Mouse (Mus musculus): ENCODE results near the gene Tuba3b.

The Tuba3b gene

GRCm38 (mm10) chr6:145615666-145616210 lies at the start of gene Tuba3b:
Gene Tuba3b, plus strand, starts transcription at chr6:145615757.
- no peak for DNase-seq (ENCODE audit: low read depth, low spot score)

DNA sequence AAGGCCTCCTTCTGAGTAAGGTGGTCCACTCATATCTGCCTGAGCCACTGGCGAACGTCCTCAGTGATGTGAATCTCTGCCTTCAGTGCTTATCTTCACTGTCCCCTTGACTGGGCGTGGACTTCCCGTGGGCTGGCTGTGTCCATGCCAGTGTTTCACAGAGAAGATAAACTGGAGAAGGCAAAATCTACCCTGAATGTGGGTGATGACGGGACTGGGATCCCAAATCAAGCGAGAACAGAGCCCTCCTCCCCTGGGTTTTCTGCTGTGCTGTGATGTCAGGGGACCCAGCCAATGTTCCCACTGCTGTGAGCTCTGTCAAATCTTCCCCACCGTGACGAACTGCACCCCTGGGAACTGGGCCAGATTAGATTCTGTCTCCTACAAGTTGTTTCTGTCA lies 48.3 kb upstream of the Tuba3b start:
- no peak for DNase-seq (ENCODE audit: low read depth, low spot score)

DNA sequence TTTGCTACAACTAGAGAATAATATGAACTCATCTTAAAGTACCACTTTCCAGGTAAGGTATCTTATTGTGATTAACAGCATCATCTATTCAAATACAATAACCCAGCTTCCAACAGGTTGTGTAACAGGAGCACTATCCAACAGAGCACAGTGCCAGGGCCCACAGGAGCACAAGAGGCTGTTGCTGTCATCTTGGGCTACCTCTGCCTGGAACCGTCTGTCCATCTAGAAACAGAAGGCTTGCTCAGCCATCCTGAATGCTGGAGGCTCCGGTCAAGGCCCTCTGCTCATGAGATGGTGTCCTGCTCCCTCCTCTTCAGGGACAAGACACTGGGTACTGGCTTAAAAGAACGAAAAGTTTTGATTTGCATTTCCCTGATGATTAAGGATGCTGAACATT lies 47.7 kb upstream of the Tuba3b start:
- no peak for DNase-seq (ENCODE audit: low read depth, low spot score)

GRCm38 (mm10) chr6:145568701-145569100 lies 46.9 kb upstream of the Tuba3b start:
- no peak for DNase-seq (ENCODE audit: low read depth, low spot score)

DNA sequence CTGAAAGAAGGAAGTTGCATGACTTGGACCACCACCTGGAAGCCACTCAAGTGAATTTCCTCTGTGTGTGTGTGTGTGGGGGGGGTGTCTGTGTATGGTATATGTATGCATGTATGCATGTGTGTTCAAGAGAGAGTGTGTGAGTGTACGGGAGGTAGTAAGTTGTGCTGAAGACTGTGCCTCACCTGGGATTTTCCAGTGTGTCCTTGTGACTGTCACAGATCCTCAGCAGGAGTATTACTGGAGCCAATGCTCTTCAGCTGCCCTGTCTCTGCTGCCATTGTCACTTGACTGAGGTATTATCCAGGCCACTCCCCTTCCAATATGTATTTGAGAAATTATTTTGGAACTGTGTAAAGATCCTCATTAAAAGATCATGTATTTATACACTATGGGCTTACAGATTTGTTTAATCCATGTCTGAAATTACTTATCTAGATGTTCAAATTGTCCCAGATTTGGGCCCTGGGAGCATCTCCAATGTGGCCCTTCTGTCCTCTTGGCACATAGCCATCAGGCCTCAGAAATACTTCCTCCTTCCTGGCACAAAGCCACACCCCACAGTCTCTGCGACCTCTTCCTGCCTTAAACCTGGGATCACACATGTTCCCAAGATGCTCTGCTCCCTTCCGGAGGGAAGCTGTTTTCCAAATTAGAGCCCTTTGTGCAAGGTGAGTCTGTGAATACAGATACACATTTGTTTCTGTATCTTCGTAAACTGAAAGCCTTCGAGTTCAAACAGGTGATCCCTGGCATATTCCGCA lies 42.1 kb upstream of the Tuba3b start:
- DNase-seq (ENCODE audit: low read depth, low spot score) = no peak

- no peak for DNase-seq (ENCODE audit: low read depth, low spot score)
These were observed 38.8 kb upstream of the Tuba3b start for GRCm38 (mm10) chr6:145576762-145577161.

- DNase-seq (ENCODE audit: low read depth, low spot score) = no peak
These were observed 36.9 kb upstream of the Tuba3b start for GRCm38 (mm10) chr6:145578457-145579185.

DNA sequence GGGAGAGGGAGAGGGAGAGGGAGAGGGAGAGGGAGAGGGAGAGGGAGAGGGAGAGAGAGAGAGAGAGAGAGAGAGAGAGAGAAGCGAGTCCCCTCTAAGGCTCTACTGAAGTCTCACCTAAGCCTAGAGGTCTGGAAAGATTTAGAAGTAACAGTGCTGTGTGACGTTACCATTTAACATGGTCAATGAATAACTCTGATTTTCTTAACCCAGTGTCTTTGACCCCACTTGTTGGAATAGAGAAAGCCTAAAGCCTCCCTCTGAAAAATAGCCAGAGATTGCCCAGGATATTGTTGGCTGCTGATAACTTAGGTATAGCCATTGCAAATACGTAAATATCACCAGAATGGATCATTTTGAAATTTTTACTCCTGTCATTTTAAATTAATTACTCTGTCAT lies 35.8 kb upstream of the Tuba3b start:
- no peak for DNase-seq (ENCODE audit: low read depth, low spot score)

GRCm38 (mm10) chr6:145581366-145582170 lies 34.0 kb upstream of the Tuba3b start:
- no peak for DNase-seq (ENCODE audit: low read depth, low spot score)

- no peak for DNase-seq (ENCODE audit: low read depth, low spot score)
These were observed 30.2 kb upstream of the Tuba3b start for GRCm38 (mm10) chr6:145585052-145585973.

DNA sequence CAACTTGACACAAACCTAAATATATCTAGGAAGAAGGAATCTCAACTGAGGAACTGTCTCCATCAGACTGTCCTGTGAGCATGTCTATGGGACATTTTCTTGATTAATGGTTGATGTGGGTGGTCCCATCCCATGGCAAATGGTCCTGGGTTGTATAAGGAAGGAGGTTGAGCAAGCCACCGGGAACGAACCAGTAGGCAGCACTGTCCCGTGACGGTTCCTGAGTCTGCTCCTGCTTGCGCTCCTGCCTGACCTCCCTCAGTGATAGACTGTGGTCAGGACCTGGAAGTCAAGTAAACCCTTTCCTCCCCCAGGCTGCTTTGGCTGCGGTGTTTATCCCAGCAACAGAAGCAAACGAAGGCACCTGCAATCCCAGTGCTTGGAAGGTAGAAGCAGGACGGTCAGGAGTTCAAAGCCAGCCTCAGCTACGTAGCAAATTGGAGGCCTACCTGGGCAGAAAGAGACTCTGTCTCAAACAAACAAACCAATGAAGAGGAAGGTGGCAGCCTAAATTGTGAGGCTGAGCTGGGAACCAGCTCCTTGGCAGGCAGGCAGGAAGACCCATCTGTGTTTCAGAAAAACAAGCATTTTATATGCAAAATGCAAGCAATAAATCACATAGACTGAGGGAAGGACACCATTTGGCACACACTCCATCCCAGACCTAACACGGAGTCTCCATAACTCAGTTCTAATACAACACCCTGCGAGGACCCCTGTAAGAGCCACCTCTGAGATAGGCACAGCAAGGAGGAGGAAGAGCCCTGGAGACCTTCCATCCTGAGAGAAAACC lies 24.9 kb upstream of the Tuba3b start:
- DNase-seq (ENCODE audit: low read depth, low spot score) = no peak

DNA sequence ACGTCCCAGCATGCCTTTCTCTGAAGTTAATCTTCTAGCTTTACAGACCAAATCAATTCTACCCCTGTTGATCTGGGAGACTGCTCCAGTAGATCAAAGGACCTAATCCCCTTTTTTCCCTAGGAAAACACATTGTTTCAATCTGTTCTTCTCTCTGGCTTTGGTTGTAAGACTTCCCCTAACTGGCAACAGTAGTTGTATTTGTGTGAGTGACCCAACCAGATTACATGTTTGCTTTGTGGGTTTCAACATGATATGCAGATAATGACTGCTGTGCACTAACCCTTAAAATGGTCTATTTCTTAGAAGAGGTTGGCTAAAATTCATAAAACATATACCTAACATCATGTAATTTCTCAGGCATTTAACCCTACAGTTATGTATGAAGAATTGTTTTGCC lies 24.0 kb upstream of the Tuba3b start:
- no peak for DNase-seq (ENCODE audit: low read depth, low spot score)

GRCm38 (mm10) chr6:145592036-145592435 lies 23.5 kb upstream of the Tuba3b start:
- no peak for DNase-seq (ENCODE audit: low read depth, low spot score)

- DNase-seq (ENCODE audit: low read depth, low spot score) = no peak
These were observed 23.0 kb upstream of the Tuba3b start for GRCm38 (mm10) chr6:145592531-145592998.

DNA sequence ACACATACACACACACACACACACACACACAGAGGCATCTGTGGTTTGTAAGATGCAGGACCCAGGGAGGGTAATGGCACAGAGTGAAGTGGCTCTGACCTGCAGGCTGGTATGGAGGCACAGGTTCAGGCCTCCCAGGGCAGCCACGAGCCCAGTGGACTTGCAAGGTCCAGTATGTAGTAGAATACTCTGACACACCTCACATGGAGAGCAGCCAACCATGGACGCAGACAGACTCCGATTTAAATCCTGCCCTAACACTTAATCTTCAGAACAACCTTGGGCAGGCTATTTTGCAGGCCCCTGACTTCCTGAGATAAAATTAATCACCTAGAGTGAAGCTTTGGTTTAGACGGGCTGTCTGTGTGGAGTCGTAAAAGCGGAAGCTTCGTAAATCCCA lies 21.6 kb upstream of the Tuba3b start:
- DNase-seq (ENCODE audit: low read depth, low spot score) = no peak

DNA sequence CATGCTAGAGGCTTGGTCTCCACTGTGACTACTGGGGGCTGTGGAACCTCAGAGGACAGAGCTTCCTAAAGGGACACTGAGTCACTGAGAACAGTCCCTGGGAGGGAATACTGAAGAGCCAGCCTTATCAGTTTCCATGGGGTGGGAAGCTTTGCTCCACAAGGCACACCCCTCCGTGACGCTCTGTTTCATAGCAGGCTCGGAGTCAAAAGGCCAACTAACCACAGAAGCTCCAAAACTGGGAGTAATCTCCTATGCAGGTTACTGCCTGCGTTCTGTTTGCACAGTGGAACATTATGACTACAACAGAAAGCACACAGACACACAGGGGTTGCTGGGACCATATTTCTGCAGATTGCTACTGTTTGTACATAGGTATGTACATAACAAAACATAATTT lies 19.7 kb upstream of the Tuba3b start:
- DNase-seq (ENCODE audit: low read depth, low spot score) = no peak

DNA sequence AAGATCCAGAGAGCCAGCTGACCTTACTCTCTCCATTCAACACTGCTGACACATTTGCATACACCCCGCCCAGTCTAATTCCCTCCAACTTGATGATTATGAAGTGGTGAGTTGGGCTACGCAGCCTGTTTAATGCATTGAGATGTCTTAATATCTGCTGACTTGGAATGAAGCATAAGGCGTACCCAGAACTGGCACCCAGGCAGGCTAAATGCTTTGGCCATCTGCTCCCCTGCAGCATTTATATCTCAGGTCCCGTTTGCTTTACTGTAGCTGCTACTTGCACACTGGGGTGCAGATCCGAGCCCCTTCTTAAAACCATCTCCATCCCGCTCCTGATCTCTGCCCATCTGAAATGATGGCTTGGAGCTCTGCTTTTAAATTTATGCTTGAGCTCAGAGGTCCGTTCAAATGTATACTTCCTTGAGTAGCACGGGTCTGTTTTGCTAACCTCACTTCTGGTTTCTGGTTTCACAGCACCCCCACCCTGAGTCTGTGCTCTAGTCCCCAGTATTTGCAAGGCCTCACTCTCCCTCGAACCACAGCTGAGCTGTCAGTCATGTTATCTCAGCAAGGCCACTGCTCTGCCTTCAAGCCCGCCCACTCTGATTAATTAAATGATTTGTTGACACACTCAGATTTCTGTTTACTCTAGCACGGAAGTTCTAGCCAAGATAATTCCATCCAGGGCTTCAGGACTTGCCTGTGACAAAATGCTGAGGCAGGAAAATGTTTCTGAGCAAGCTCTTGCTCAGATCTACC lies 16.6 kb upstream of the Tuba3b start:
- DNase-seq (ENCODE audit: low read depth, low spot score) = no peak

DNA sequence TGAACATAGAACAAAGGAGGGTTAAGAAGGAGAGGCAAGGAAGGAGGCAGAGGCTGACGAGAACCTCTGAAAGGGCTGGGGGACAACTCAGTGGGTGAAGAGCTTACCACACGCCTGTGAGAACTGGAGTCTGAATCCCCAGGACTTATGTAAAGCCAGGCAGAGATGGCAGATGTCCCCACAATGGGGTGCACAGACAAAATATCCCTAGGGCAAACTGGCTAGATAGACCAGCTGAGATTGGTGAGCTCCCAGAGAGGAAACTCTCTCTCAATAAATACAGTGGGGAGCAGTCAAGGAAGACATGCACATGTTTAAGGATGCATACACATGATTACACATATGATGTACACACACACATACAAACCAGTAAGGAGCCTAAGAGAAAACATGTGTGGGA lies 11.4 kb upstream of the Tuba3b start:
- no peak for DNase-seq (ENCODE audit: low read depth, low spot score)

DNA sequence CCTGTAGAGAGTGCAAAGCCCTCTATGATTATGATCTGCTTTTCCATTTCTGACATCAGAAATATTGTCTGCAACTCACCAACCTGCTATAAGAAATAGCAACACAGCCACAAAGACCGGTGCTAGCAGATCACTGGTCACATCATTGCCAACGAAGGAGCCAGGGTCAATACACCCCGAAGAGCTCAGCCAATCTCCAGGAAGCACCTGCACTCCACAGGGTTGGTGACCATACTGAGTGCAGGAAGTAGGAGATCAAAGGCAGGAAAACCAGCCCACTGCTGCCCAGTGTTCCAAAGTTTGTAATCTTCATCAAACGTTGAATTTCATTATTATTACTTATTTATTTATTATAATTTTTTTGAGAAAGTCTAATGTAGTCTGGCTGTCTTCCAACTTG lies 10.9 kb upstream of the Tuba3b start:
- DNase-seq (ENCODE audit: low read depth, low spot score) = no peak
